Mouse (Mus musculus): ENCODE data around the gene Pspn.

GRCm38 (mm10) chr17:56974708-56975240 is 25.0 kb downstream of the Pspn start:
- no peak for TF ChIP-seq CTCF (IDR thresholded peaks at IDR 0.05; ENCODE audit: low read depth)
- TF ChIP-seq EP300 (IDR thresholded peaks at IDR 0.05; ENCODE audit: low read depth): no peak

Data from heart, postnatal 0 days (tissue).